Mouse (Mus musculus) midbrain, embryonic 14.5 days (tissue): Measurements from ENCODE around the gene 2310022A10Rik. TPM values are rescaled to one million over a fixed set of nuclear protein-coding genes. Genes with fewer than 3 reads are reported as not detected.

Source experiments
- ATAC-seq: fragments of 200-750 bp; cut with Nextera tagmentation; 2 replicates; pipeline ENCODE4 v1.8.0; 2017; ENCODE audit warnings: moderate number of reproducible peaks, moderate library complexity; ENCODE audit not compliant: low FRiP score, low TSS enrichment
- DNase-seq: peaks from one replicate; pipeline ENCODE4 v3.0.0-alpha.2; 2015
- H3K27ac ChIP-seq: fragments of 300-500 bp; sonication (generic); replicated peaks from 2 replicates; pipeline ENCODE4 v1.5.1; 2014; ENCODE audit warnings: mild to moderate bottlenecking, low read depth, low read length, moderate library complexity
- H3K27me3 ChIP-seq: fragments of 300-500 bp; sonication (generic); 2 replicates; pipeline ENCODE4 v1.6.1; 2014; ENCODE audit warnings: low read length, control low read depth, mixed read lengths; ENCODE audit not compliant: control insufficient read depth, insufficient read depth
- H3K36me3 ChIP-seq: fragments of 300-500 bp; sonication (generic); 2 replicates; pipeline ENCODE4 v1.6.1; 2014; ENCODE audit warnings: low read length, control low read depth; ENCODE audit not compliant: control insufficient read depth, insufficient read depth
- H3K4me1 ChIP-seq: fragments of 300-500 bp; sonication (generic); 2 replicates; pipeline ENCODE4 v1.6.1; 2014; ENCODE audit warnings: mild to moderate bottlenecking, antibody characterized with exemption, low read length, control low read depth; ENCODE audit not compliant: control insufficient read depth, insufficient read depth
- H3K4me2 ChIP-seq: fragments of 300-500 bp; sonication (generic); 2 replicates; pipeline ENCODE4 v1.6.1; 2014; ENCODE audit warnings: mild to moderate bottlenecking, low read length, moderate library complexity
- H3K4me3 ChIP-seq: fragments of 300-500 bp; sonication (generic); replicated peaks from 2 replicates; pipeline ENCODE4 v1.5.1; 2014; ENCODE audit warnings: low read depth, low read length
- H3K9ac ChIP-seq: fragments of 300-500 bp; sonication (generic); replicated peaks from 2 replicates; pipeline ENCODE4 v1.6.1; 2014; ENCODE audit warnings: mild to moderate bottlenecking, low read length, moderate library complexity
- H3K9me3 ChIP-seq: fragments of 300-500 bp; sonication (generic); 2 replicates; pipeline ENCODE4 v1.6.1; 2016; ENCODE audit warnings: low read length, control low read depth, mixed read lengths; ENCODE audit not compliant: control insufficient read depth
- WGBS: fragments of 180-500 bp; shearing (Covaris S2); extraction: QIAGEN DNeasy Blood & Tissue Kit; methylation state at CpG from one replicate; pipeline ENCODE4 v1.1.7; 2014; 5-methylcytosine and 5-hydroxymethylcytosine counted together
- polyA plus RNA-seq: library from polyadenylated mRNA; unstranded; fragments of >200 nt; fragmentation: Nextera tagmentation; extraction: Ambion mirVana; gene quantifications from 2 replicates; pipeline ENCODE4 v1.2.1, GENCODE M21; 2014

2310022A10Rik gene
- polyA plus RNA-seq, 1 experiment from 2014 or later, result 26.3 TPM

- no peak for ATAC-seq
- no peak overlapping the region for H3K4me3 ChIP-seq
- H3K27me3 ChIP-seq, result no peaks in the 10 kb centered on the region
- DNase-seq, result no peak
- H3K4me1 ChIP-seq, result no peaks in the 10 kb centered on the region
- H3K9me3 ChIP-seq, result no peaks in the 10 kb centered on the region
- no peak overlapping the region for H3K9ac ChIP-seq
- H3K36me3 ChIP-seq, result peaks cover 78% of the 10 kb centered on the region
- no peak overlapping the region for H3K4me2 ChIP-seq
- no peak overlapping the region for H3K27ac ChIP-seq
- WGBS, result 93% methylated on average over 14 of the region's 14 CpGs
These were observed 21.3 kb downstream of the 2310022A10Rik start for GRCm38 (mm10) chr7:27574124-27574880.

- Histone ChIP-seq H3K9ac (no peak overlapping the region), H3K36me3 (peaks cover 83% of the 10 kb centered on the region), H3K27me3 (no peaks in the 10 kb centered on the region), H3K4me3 (no peak overlapping the region), H3K9me3 (no peaks in the 10 kb centered on the region), H3K27ac (no peak overlapping the region), H3K4me1 (no peaks in the 10 kb centered on the region), H3K4me2 (no peak overlapping the region)
- 69% methylated on average over 6 of the region's 6 CpGs for WGBS
- DNase-seq (peak; percentile 44), ATAC-seq (no peak)
These were observed 23.9 kb downstream of the 2310022A10Rik start for GRCm38 (mm10) chr7:27576914-27577313.

DNA sequence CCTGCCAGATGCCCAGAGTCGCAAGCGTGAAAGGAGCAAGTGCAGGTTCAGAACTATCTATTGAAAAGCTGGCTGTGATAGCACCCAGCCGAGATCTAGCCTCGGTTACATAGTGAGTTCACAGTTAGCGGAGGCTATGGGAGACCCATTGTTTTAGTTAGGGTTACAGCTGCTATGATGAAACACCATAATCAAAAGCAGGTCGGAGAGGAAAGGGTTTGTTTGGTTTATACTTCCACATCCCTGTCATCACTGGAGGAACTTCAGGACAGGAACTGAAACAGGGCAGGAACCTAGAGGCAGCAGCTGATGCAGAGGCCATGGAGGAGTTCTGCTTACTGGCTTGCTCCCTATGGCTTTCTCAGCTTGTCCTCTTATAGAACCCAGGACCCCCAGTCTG is 24.6 kb downstream of the 2310022A10Rik start:
- H3K4me1 ChIP-seq, result no peaks in the 10 kb centered on the region
- H3K9me3 ChIP-seq, result no peaks in the 10 kb centered on the region
- H3K9ac ChIP-seq, result no peak overlapping the region
- DNase-seq (no peak), ATAC-seq (no peak)
- no peak overlapping the region for H3K4me3 ChIP-seq
- no peak overlapping the region for H3K4me2 ChIP-seq
- no peak overlapping the region for H3K27ac ChIP-seq
- no peaks in the 10 kb centered on the region for H3K27me3 ChIP-seq
- WGBS, result 98% methylated on average over 6 of the region's 6 CpGs
- peaks cover 82% of the 10 kb centered on the region for H3K36me3 ChIP-seq

- Histone ChIP-seq H3K4me1 (no peaks in the 10 kb centered on the region), H3K27me3 (no peaks in the 10 kb centered on the region), H3K4me3 (no peak overlapping the region), H3K4me2 (no peak overlapping the region), H3K36me3 (peaks cover 82% of the 10 kb centered on the region), H3K9me3 (no peaks in the 10 kb centered on the region), H3K9ac (no peak overlapping the region), H3K27ac (no peak overlapping the region)
- DNase-seq (no peak), ATAC-seq (no peak)
- 92% methylated on average over 7 of the region's 7 CpGs for WGBS
These were observed 25.4 kb downstream of the 2310022A10Rik start for GRCm38 (mm10) chr7:27578465-27578864.

GRCm38 (mm10) chr7:27580380-27581174 is 27.5 kb downstream of the 2310022A10Rik start:
- Histone ChIP-seq H3K36me3 (peaks cover 77% of the 10 kb centered on the region), H3K9ac (no peak overlapping the region), H3K4me1 (no peaks in the 10 kb centered on the region), H3K4me2 (no peak overlapping the region), H3K4me3 (no peak overlapping the region), H3K9me3 (no peaks in the 10 kb centered on the region), H3K27ac (no peak overlapping the region), H3K27me3 (no peaks in the 10 kb centered on the region)
- no peak for DNase-seq
- WGBS, result 92% methylated on average over 14 of the region's 14 CpGs
- no peak for ATAC-seq

DNA sequence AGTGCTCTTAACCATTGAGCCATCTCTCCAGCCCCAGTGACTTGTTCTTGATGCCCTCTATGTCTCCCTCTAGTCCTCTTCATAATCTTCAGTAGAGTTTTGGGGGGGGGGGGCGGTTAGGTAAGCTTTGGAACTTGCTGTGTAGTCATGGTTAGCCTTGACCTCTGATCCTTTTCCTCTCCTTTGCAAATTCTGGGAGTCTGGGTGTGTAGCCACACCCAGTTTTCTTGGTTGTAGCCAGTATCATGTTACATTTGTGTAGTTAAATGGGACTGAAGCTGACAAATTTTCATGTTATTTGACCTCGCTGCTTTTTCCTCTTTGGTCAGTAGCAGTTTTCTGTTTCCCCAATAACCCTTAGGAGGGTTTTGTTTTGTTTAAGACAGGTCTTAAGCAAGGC is 33.8 kb downstream of the 2310022A10Rik start:
- ATAC-seq (no peak), DNase-seq (no peak)
- Histone ChIP-seq H3K27ac (no peak overlapping the region), H3K4me2 (no peak overlapping the region), H3K27me3 (no peaks in the 10 kb centered on the region), H3K4me3 (no peak overlapping the region), H3K9me3 (no peaks in the 10 kb centered on the region), H3K9ac (no peak overlapping the region), H3K4me1 (no peaks in the 10 kb centered on the region), H3K36me3 (peaks cover 22% of the 10 kb centered on the region)
- WGBS, result 84% methylated on average over 2 of the region's 2 CpGs

DNA sequence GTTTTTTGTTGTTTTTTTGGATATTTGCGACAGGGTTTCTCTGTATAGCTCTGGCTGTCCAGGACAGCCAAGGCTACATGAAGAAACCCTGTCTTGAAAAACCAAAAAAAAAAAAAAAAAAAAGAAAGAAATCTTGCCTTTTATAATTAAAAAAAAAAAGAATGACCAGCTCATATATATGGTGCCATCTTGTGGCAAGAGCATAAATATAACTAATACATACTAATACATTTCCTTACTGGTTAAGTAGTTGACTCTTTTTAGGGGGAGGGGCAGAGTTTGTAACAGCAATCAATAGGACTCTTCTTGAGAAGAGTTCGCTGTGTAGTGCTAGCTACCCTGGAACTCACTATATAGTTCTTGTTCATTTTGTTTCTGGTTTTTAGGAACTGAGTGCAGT is 34.7 kb downstream of the 2310022A10Rik start:
- Histone ChIP-seq H3K4me2 (no peak overlapping the region), H3K4me1 (peaks cover 3% of the 10 kb centered on the region), H3K9ac (no peak overlapping the region), H3K27me3 (no peaks in the 10 kb centered on the region), H3K9me3 (no peaks in the 10 kb centered on the region), H3K27ac (no peak overlapping the region), H3K4me3 (no peak overlapping the region), H3K36me3 (peaks cover 16% of the 10 kb centered on the region)
- ATAC-seq (no peak), DNase-seq (peak; percentile 33)
- 87% methylated on average over 2 of the region's 2 CpGs for WGBS

GRCm38 (mm10) chr7:27590088-27590487 is 37.1 kb downstream of the 2310022A10Rik start:
- no peak for DNase-seq
- H3K27me3 ChIP-seq, result no peaks in the 10 kb centered on the region
- no peak overlapping the region for H3K27ac ChIP-seq
- no peak overlapping the region for H3K4me3 ChIP-seq
- ATAC-seq, result no peak
- peaks cover 13% of the 10 kb centered on the region for H3K4me1 ChIP-seq
- H3K9me3 ChIP-seq, result no peaks in the 10 kb centered on the region
- H3K4me2 ChIP-seq, result no peak overlapping the region
- no peak overlapping the region for H3K9ac ChIP-seq
- 91% methylated on average over 4 of the region's 4 CpGs for WGBS
- H3K36me3 ChIP-seq, result peaks cover 10% of the 10 kb centered on the region
